Mouse (Mus musculus): Measurements from ENCODE around the gene Olfr972. TPM values are rescaled to one million over a fixed set of nuclear protein-coding genes. Genes with fewer than 3 reads are reported as not detected.
"Not testable (repeated sequence)": the region's sequence is repeated elsewhere in the genome, so short reads cannot be mapped to it uniquely, and the experiment has no call there.

Gene Olfr972
- not detected in 2 replicates for polyA plus RNA-seq (2012; rRNA removed)

DNA sequence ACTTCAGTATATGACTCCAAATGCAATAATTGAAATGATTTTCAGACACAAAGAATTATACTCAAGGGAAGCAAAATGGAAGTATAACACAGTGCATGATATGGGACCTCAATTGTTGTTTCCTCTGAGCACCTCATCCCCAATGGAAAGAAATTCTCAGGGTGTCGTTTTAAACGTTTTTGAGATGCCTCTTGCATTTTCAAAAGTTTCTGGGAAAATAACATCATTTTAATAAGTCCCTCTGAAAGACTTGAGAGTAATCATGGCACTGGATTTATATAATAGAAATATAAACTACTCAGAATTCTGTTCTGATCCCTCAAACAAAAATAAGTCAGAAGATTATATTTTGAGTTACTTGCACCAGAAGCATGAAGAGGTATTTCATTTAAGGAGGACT, at the start of gene Olfr972:
Olfr972 (plus strand) TSS at position 301 of the 400 bp plus-strand sequence.
- H3K4me1 ChIP-seq (ENCODE audit: control insufficient read depth, insufficient read depth, low read length), result no peaks in the 10 kb centered on the region
- TF ChIP-seq POLR2A (IDR thresholded peaks at IDR 0.05; ENCODE audit: extremely low read depth, insufficient read depth, low read length) (no peak), CTCF (IDR thresholded peaks at IDR 0.05; ENCODE audit: extremely low read depth, insufficient read depth, low read length) (no peak)
- no peak within 1 kb of the TSS for H3K4me3 ChIP-seq (ENCODE audit: insufficient read depth, low read length)
- no peak within 1 kb of the TSS for H3K27ac ChIP-seq (ENCODE audit: insufficient read depth, low read length)

- not testable (repeated sequence) for H3K4me1 ChIP-seq (ENCODE audit: control insufficient read depth, insufficient read depth, low read length); H3K4me3 ChIP-seq (ENCODE audit: insufficient read depth, low read length); H3K27ac ChIP-seq (ENCODE audit: insufficient read depth, low read length)
These were observed 29.6 kb upstream of the Olfr972 start, which contains the start of gene Olfr971 for GRCm38 (mm10) chr9:39836576-39836975. Gene Olfr971, plus strand, starts transcription at chr9:39836876.

- not testable (repeated sequence) for H3K27ac ChIP-seq (ENCODE audit: insufficient read depth, low read length); H3K4me1 ChIP-seq (ENCODE audit: control insufficient read depth, insufficient read depth, low read length)
These were observed 5.8 kb downstream of the Olfr972 start for GRCm38 (mm10) chr9:39871986-39872385.

GRCm38 (mm10) chr9:39877541-39878396, 11.5 kb downstream of the Olfr972 start:
- H3K4me1 ChIP-seq (ENCODE audit: control insufficient read depth, insufficient read depth, low read length); H3K27ac ChIP-seq (ENCODE audit: insufficient read depth, low read length); H3K4me3 ChIP-seq (ENCODE audit: insufficient read depth, low read length): not testable (repeated sequence)

More at GRCm38 (mm10) chr9:39871986-39872385, 5.8 kb downstream of the Olfr972 start:
- H3K4me3 ChIP-seq (ENCODE audit: insufficient read depth, low read length), result not testable (repeated sequence)

DNA sequence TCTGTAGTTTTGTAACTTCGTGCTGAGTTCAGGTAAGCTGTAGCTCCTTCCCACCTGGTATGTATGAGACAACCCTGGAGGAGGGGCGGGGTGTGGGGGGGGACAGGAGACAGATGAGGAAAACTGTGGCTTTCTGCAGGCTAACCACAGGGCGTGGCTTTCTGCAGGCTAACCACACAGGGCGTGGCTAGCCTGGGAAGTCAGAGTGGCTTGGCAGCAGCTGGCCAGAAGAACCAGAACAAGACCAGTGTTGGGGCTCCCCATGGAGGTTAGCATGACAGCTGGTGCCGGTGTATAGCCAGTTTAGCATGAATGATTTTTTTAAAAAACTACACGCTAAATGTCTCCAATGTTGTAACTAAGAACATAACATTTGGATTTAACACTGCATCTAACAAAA, 38.9 kb downstream of the Olfr972 start:
- Histone ChIP-seq H3K4me3 (ENCODE audit: insufficient read depth, low read length) (no peak overlapping the region), H3K4me1 (ENCODE audit: control insufficient read depth, insufficient read depth, low read length) (no peaks in the 10 kb centered on the region), H3K27ac (ENCODE audit: insufficient read depth, low read length) (no peak overlapping the region)
- TF ChIP-seq CTCF (IDR thresholded peaks at IDR 0.05; ENCODE audit: extremely low read depth, insufficient read depth, low read length), result no peak
- TF ChIP-seq POLR2A (IDR thresholded peaks at IDR 0.05; ENCODE audit: extremely low read depth, insufficient read depth, low read length), result no peak

- no peak for TF ChIP-seq CTCF (IDR thresholded peaks at IDR 0.05; ENCODE audit: extremely low read depth, insufficient read depth, low read length)
- TF ChIP-seq POLR2A (IDR thresholded peaks at IDR 0.05; ENCODE audit: extremely low read depth, insufficient read depth, low read length), result no peak
- H3K4me1 ChIP-seq (ENCODE audit: control insufficient read depth, insufficient read depth, low read length), result no peaks in the 10 kb centered on the region
- H3K4me3 ChIP-seq (ENCODE audit: insufficient read depth, low read length), result no peak within 1 kb of the TSS
- no peak within 1 kb of the TSS for H3K27ac ChIP-seq (ENCODE audit: insufficient read depth, low read length)
These were observed 40.8 kb downstream of the Olfr972 start, which contains the start of gene Olfr229 for GRCm38 (mm10) chr9:39907036-39907435. Gene Olfr229, plus strand, starts transcription at chr9:39907336.

GRCm38 (mm10) chr9:39909939-39910338, 43.7 kb downstream of the Olfr972 start:
- H3K4me1 ChIP-seq (ENCODE audit: control insufficient read depth, insufficient read depth, low read length), result no peaks in the 10 kb centered on the region

More at GRCm38 (mm10) chr9:39909939-39910338, 43.7 kb downstream of the Olfr972 start:
- TF ChIP-seq POLR2A (IDR thresholded peaks at IDR 0.05; ENCODE audit: extremely low read depth, insufficient read depth, low read length) (no peak), CTCF (IDR thresholded peaks at IDR 0.05; ENCODE audit: extremely low read depth, insufficient read depth, low read length) (no peak)
- Histone ChIP-seq H3K27ac (ENCODE audit: insufficient read depth, low read length) (no peak overlapping the region), H3K4me3 (ENCODE audit: insufficient read depth, low read length) (no peak overlapping the region)

Other genes starting within 250 kb of the Olfr972 start
- gene Olfr960, start 245.0 kb upstream of the Olfr972 start, polyA plus RNA-seq (2012; rRNA removed), result not detected in 2 replicates
- not detected in 2 replicates for gene Olfr961, start 221.3 kb upstream of the Olfr972 start, polyA plus RNA-seq (2012; rRNA removed)
- not detected in 2 replicates for gene Olfr963, start 199.2 kb upstream of the Olfr972 start, polyA plus RNA-seq (2012; rRNA removed)
- not detected in 2 replicates for gene Olfr149, start 159.3 kb upstream of the Olfr972 start, polyA plus RNA-seq (2012; rRNA removed)
- gene Olfr965, start 155.1 kb upstream of the Olfr972 start, polyA plus RNA-seq (2012; rRNA removed), result not detected in 2 replicates
- not detected in 2 replicates for gene Olfr150, start 135.4 kb upstream of the Olfr972 start, polyA plus RNA-seq (2012; rRNA removed)
- not detected in 2 replicates for gene Olfr967, start 120.2 kb upstream of the Olfr972 start, polyA plus RNA-seq (2012; rRNA removed)
- gene Olfr968, start 83.2 kb upstream of the Olfr972 start, polyA plus RNA-seq (2012; rRNA removed), result not detected in 2 replicates
- gene Olfr969, start 75.5 kb upstream of the Olfr972 start, polyA plus RNA-seq (2012; rRNA removed), result not detected in 2 replicates
- not detected in 2 replicates for gene Olfr970, start 57.6 kb upstream of the Olfr972 start, polyA plus RNA-seq (2012; rRNA removed)
- not detected in 2 replicates for gene Olfr971, start 29.5 kb upstream of the Olfr972 start, polyA plus RNA-seq (2012; rRNA removed)
- not detected in 2 replicates for gene Olfr229, start 40.9 kb downstream of the Olfr972 start, polyA plus RNA-seq (2012; rRNA removed)
- not detected in 2 replicates for gene Olfr974, start 71.1 kb downstream of the Olfr972 start, polyA plus RNA-seq (2012; rRNA removed)
- gene Olfr975, start 85.6 kb downstream of the Olfr972 start, polyA plus RNA-seq (2012; rRNA removed), result not detected in 2 replicates
- not detected in 2 replicates for gene Olfr976, start 94.7 kb downstream of the Olfr972 start, polyA plus RNA-seq (2012; rRNA removed)
- not detected in 2 replicates for gene Olfr978, start 125.7 kb downstream of the Olfr972 start, polyA plus RNA-seq (2012; rRNA removed)
- not detected in 2 replicates for gene Olfr979, start 137.0 kb downstream of the Olfr972 start, polyA plus RNA-seq (2012; rRNA removed)
- not detected in 2 replicates for gene Olfr980, start 143.2 kb downstream of the Olfr972 start, polyA plus RNA-seq (2012; rRNA removed)
- not detected in 2 replicates for gene Olfr981, start 155.0 kb downstream of the Olfr972 start, polyA plus RNA-seq (2012; rRNA removed)
- not detected in 2 replicates for gene Olfr982, start 207.4 kb downstream of the Olfr972 start, polyA plus RNA-seq (2012; rRNA removed)
- not detected in 2 replicates for gene Olfr983, start 227.2 kb downstream of the Olfr972 start, polyA plus RNA-seq (2012; rRNA removed)
- gene Olfr984, start 247.8 kb downstream of the Olfr972 start, polyA plus RNA-seq (2012; rRNA removed), result not detected in 2 replicates

Data from cortical plate, adult 2 months (tissue).